Mouse (Mus musculus) lung, embryonic 14.5 days (tissue): ENCODE measurements around the gene Cbr2. TPM values are rescaled to one million over a fixed set of nuclear protein-coding genes. Genes with fewer than 3 reads are reported as not detected.
A peak's percentile ranks its signal among the peaks of the same experiment; 100 is the strongest.

Experiments used
- ATAC-seq: fragments of 200-750 bp; cut with Nextera tagmentation; 2 replicates; pipeline ENCODE4 v1.8.0; 2017; ENCODE audit warnings: mild to moderate bottlenecking, moderate TSS enrichment, moderate library complexity; ENCODE audit not compliant: insufficient read depth
- DNase-seq: peaks from one replicate; pipeline ENCODE4 v3.0.0-alpha.2; 2015
- H3K27ac ChIP-seq: fragments of 300-500 bp; sonication (generic); 2 replicates; pipeline ENCODE4 v1.5.1; 2014; ENCODE audit warnings: low read depth, mild to moderate bottlenecking, moderate library complexity
- H3K27me3 ChIP-seq: fragments of 300-500 bp; sonication (generic); 2 replicates; pipeline ENCODE4 v1.6.1; 2014; ENCODE audit warnings: low read length, control low read depth; ENCODE audit not compliant: insufficient read depth
- H3K36me3 ChIP-seq: fragments of 300-500 bp; sonication (generic); 2 replicates; pipeline ENCODE4 v1.6.1; 2014; ENCODE audit warnings: control low read depth; ENCODE audit not compliant: insufficient read depth
- H3K4me1 ChIP-seq: fragments of 300-500 bp; sonication (generic); 2 replicates; pipeline ENCODE4 v1.6.1; 2014; ENCODE audit warnings: antibody characterized with exemption, control low read depth; ENCODE audit not compliant: insufficient read depth
- H3K4me2 ChIP-seq: fragments of 300-500 bp; sonication (generic); 2 replicates; pipeline ENCODE4 v1.6.1; 2014; ENCODE audit warnings: mild to moderate bottlenecking
- H3K4me3 ChIP-seq: fragments of 300-500 bp; sonication (generic); 2 replicates; pipeline ENCODE4 v1.5.1; 2014; ENCODE audit warnings: low read depth, low read length
- H3K9ac ChIP-seq: fragments of 300-500 bp; sonication (generic); 2 replicates; pipeline ENCODE4 v1.6.1; 2014
- H3K9me3 ChIP-seq: fragments of 300-500 bp; sonication (generic); 2 replicates; pipeline ENCODE4 v1.6.1; 2016; ENCODE audit warnings: low read depth, low read length, control low read depth
- CTCF ChIP-seq: IDR thresholded peaks from 2 replicates; pipeline ENCODE4 v1.5.1; 2016; ENCODE audit warnings: antibody characterized with exemption, low read depth
- WGBS: fragments of 180-500 bp; shearing (Covaris S2); extraction: QIAGEN DNeasy Blood & Tissue Kit; methylation state at CpG from one replicate; pipeline ENCODE4 v1.1.7; 2014; 5-methylcytosine and 5-hydroxymethylcytosine counted together
- polyA plus RNA-seq: library from polyadenylated mRNA; unstranded; fragments of >200 nt; fragmentation: Nextera tagmentation; extraction: Ambion mirVana; gene quantifications from 2 replicates; pipeline ENCODE4 v1.2.1, GENCODE M21; 2014

The Cbr2 gene
- polyA plus RNA-seq, 1 experiment from 2014 or later, result 14.7 TPM

GRCm38 (mm10) chr11:120707969-120708368, 23.9 kb downstream of the Cbr2 start:
- WGBS, result 30% methylated on average over 5 of the region's 5 CpGs
- TF ChIP-seq CTCF, result no peak
- no peak for ATAC-seq
- Histone ChIP-seq H3K27ac (no peak overlapping the region), H3K27me3 (no peaks in the 10 kb centered on the region), H3K9me3 (no peaks in the 10 kb centered on the region), H3K4me3 (no peak overlapping the region), H3K4me2 (no peak overlapping the region), H3K36me3 (peaks cover 39% of the 10 kb centered on the region), H3K9ac (peak overlapping the region; percentile 34; the same call in 1 of the 2 replicates), H3K4me1 (peaks cover 22% of the 10 kb centered on the region)
- DNase-seq, result no peak

- no peaks in the 10 kb centered on the region for H3K9me3 ChIP-seq
- no peak overlapping the region for H3K4me3 ChIP-seq
- no peak for TF ChIP-seq CTCF
- H3K27me3 ChIP-seq, result no peaks in the 10 kb centered on the region
- 16% methylated on average over 12 of the region's 12 CpGs for WGBS
- no peak overlapping the region; the same call in 1 of the 2 replicates for H3K4me2 ChIP-seq
- peaks cover 22% of the 10 kb centered on the region for H3K4me1 ChIP-seq
- ATAC-seq (no peak), DNase-seq (no peak)
- peaks cover 44% of the 10 kb centered on the region for H3K36me3 ChIP-seq
- 0 out of 2 replicates have a peak overlapping the region, but pooled peaks have one; percentile 34 for H3K9ac ChIP-seq
- H3K27ac ChIP-seq, result peak overlapping the region; percentile 65; the same call in 1 of the 2 replicates
These were observed 24.7 kb downstream of the Cbr2 start for GRCm38 (mm10) chr11:120707225-120707624.

- Histone ChIP-seq H3K27me3 (no peaks in the 10 kb centered on the region), H3K9ac (no peak overlapping the region), H3K4me2 (no peak overlapping the region), H3K36me3 (peaks cover 48% of the 10 kb centered on the region), H3K27ac (peak overlapping the region; percentile 65), H3K4me1 (peaks cover 22% of the 10 kb centered on the region), H3K9me3 (no peaks in the 10 kb centered on the region), H3K4me3 (no peak overlapping the region)
- WGBS, result 47% methylated on average over 5 of the region's 5 CpGs
- DNase-seq, result no peak
- TF ChIP-seq CTCF, result no peak
- no peak for ATAC-seq
These were observed 25.8 kb downstream of the Cbr2 start for GRCm38 (mm10) chr11:120706120-120706519.

- H3K9ac ChIP-seq, result no peak overlapping the region
- peaks cover 22% of the 10 kb centered on the region for H3K4me1 ChIP-seq
- peak; percentile 54 for ATAC-seq
These were observed 27.2 kb downstream of the Cbr2 start for GRCm38 (mm10) chr11:120704486-120705325.

GRCm38 (mm10) chr11:120703696-120704454, 28.0 kb downstream of the Cbr2 start:
- 45% methylated on average over 15 of the region's 15 CpGs for WGBS
- H3K27me3 ChIP-seq, result no peaks in the 10 kb centered on the region
- peaks cover 48% of the 10 kb centered on the region for H3K36me3 ChIP-seq
- H3K9ac ChIP-seq, result 0 out of 2 replicates have a peak overlapping the region, but pooled peaks have one; percentile 13
- H3K4me3 ChIP-seq, result no peak overlapping the region
- H3K9me3 ChIP-seq, result no peaks in the 10 kb centered on the region
- no peak for TF ChIP-seq CTCF
- H3K4me1 ChIP-seq, result peaks cover 22% of the 10 kb centered on the region
- ATAC-seq, result no peak; the same call in 1 of the 2 replicates
- H3K27ac ChIP-seq, result peak overlapping the region; percentile 6
- no peak overlapping the region for H3K4me2 ChIP-seq
- peak; percentile 36 for DNase-seq

More at GRCm38 (mm10) chr11:120704486-120705325, 27.2 kb downstream of the Cbr2 start:
- TF ChIP-seq CTCF, result no peak
- peak overlapping the region; percentile 40 for H3K27ac ChIP-seq
- no peak overlapping the region for H3K4me2 ChIP-seq
- H3K27me3 ChIP-seq, result no peaks in the 10 kb centered on the region
- H3K9me3 ChIP-seq, result no peaks in the 10 kb centered on the region
- peaks cover 49% of the 10 kb centered on the region for H3K36me3 ChIP-seq
- 29% methylated on average over 8 of the region's 8 CpGs for WGBS
- no peak overlapping the region for H3K4me3 ChIP-seq
- DNase-seq, result peak; percentile 75

GRCm38 (mm10) chr11:120697741-120698140, 34.2 kb downstream of the Cbr2 start:
- no peaks in the 10 kb centered on the region; the same call in 1 of the 2 replicates for H3K4me1 ChIP-seq
- ATAC-seq (no peak), DNase-seq (peak; percentile 45)
- H3K9ac ChIP-seq, result no peak overlapping the region
- H3K4me3 ChIP-seq, result no peak overlapping the region
- H3K9me3 ChIP-seq, result no peaks in the 10 kb centered on the region
- peak overlapping the region; percentile 21; the same call in 1 of the 2 replicates for H3K27ac ChIP-seq
- no peak for TF ChIP-seq CTCF
- no peaks in the 10 kb centered on the region for H3K27me3 ChIP-seq
- no peak overlapping the region for H3K4me2 ChIP-seq
- WGBS, result 42% methylated on average over 10 of the region's 10 CpGs
- peaks cover 53% of the 10 kb centered on the region for H3K36me3 ChIP-seq
